Mouse (Mus musculus): ENCODE measurements around the gene Rabggta.

Gene Rabggta

DNA sequence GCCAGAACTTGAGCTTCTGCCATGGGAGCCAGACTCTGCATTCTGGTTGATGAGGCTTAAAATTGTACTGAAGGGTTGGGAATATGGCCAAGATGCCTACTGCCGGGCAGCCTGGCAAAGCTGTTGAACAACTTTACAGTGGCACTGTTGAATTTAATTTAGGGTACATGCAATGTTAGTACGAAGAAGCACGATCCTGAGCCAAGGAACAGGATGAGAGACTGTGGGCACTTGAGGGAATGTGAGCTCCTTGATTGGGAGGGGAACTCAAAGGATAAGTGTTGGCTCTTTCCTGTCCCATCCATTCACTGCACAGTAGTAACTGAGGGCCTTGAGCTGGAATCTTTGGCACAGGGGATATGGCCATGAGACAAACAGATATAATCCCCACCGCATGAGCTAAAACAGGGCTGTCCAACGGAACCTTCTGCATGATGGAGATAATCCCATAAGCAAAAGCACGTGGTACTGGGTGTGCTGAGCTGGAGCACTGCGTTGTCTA, 8.5 kb upstream of the Rabggta start:
- DNase-seq: no peak

GRCm38 (mm10) chr14:55730116-55730515, 8.1 kb upstream of the Rabggta start:
- DNase-seq: no peak

DNA sequence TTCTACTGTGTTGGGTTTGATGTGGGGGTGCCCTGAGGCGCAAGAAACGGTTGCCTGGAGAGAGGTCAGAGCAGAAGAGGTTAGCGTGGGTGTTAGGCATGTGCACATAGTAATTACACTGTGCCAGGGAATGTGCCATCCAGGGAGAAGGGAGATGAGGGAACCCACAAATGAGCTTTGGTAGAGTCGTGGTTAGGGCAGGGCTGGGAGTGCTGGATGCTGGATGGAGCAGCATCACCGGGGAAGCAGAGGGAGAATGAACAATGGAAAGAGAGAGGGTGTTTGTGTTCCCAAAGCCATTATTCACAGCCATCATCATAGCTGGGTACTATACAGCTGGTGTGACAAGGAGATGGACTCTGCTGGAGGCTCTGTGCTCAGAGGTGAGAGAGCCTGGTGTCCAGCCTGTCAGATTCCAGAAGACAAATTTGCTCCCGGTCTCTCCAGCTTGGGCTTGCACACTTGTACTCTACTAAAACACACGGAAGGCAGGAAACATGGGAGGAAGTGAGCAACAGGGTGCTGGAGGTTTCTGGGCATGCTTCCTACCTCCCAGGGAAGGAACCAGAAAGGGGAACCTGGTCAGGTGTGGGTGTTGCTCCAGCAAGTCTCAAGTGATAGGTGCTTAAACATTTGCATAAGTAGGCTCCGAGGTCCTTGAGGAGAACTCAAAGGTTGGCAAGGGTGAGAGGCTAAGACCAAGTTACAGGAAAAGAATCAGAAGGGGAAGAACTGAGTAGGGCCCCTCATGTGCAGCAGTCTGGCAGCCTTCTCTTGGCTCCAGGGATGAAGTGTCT, 6.0 kb upstream of the Rabggta start:
- DNase-seq: no peak

- no peak for DNase-seq
Measured at GRCm38 (mm10) chr14:55726261-55726660, 4.2 kb upstream of the Rabggta start.

DNA sequence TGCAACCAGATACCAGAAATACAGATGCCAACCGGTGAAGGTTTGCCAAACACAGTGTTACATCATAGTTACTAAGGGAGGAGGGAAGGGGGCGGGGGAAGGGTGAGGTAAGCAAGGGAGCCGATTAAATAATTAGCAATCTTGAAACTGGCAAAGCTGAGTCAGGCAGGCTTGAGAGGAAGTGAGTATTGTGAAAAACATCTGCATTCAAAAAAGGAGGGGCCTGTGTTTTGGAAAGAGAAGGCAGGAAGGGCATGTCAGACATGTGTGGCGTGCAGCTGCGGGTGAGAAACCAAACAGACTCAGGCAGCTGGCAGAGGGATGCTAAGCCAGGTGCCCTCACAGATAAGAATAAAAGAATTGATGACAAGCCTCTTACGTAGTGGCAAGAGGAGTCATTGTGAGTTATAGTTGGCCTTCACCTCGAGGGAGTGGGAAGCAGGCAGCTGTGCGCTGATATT, 2.4 kb upstream of the Rabggta start:
- no peak for DNase-seq

- no peak for DNase-seq
Measured at GRCm38 (mm10) chr14:55723433-55723832, 1.4 kb upstream of the Rabggta start.

DNA sequence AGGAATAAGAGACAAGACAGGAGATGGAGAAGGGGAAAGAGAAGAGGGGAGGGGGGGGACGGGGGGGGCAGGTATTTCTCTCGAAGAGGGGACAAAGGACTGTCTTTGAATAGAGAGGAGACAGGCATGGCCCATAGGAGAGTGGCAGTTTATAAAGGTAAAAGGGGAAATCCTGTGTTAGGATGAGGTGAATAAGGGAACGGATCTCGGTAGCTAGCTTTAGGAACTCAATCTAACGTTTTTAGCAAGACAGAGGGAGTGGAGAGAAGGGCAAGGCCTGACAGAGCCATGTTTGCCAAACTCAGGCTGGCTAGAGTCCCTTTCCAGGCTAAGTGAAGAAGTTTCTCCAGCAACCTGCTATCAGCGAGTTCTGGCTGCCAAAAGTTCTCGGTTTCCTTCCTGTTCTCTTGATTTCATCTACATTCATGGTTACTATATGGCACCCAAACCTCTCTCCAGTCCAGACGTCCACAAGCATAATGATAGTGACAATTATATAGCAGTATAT, 429 bp upstream of the Rabggta start:
- DNase-seq: no peak

- no peak for DNase-seq
Measured at GRCm38 (mm10) chr14:55721076-55721475, 987 bp downstream of the Rabggta start.

DNA sequence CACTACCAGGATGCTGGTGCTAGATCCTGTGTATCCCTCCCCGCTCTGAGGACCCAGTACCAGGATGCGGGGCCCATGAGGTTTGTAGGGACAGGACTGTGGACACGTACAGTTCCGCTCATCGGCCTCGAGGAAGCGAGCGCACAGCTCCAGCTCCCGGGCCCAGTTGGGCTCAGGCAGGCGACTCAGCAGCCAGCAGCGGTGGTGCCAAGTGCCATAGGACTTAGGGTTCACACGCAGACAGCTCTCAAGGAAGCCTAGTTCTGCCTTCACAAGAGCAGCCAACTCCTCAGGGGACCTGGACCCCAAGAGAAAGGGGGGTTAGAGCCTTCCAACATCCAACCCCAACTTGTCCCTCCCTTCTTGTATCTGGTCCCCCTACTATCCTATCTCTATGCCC, 1.4 kb downstream of the Rabggta start:
- DNase-seq: no peak

DNA sequence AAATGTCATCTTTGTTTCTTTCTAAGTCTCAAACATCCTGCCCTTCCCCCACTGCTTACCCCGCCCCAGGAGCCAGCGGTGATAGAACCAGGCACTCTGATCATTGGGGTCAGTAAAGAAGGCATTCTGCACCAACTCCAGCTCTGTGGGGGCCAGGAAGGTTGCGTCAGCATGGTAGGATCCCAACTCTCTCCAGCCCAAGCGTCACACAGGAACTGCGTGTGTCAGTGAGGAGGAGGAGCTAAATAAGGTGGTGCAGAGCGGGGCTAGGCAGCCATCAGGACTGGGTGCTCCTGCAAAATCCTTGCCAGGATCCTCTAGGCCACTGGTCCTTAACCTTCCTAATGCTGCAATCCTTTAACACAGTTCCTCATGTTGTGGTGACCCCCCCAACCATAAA, 2.3 kb downstream of the Rabggta start:
- DNase-seq: no peak

- no peak for DNase-seq
Measured at GRCm38 (mm10) chr14:55716884-55717283, 5.2 kb downstream of the Rabggta start.

DNA sequence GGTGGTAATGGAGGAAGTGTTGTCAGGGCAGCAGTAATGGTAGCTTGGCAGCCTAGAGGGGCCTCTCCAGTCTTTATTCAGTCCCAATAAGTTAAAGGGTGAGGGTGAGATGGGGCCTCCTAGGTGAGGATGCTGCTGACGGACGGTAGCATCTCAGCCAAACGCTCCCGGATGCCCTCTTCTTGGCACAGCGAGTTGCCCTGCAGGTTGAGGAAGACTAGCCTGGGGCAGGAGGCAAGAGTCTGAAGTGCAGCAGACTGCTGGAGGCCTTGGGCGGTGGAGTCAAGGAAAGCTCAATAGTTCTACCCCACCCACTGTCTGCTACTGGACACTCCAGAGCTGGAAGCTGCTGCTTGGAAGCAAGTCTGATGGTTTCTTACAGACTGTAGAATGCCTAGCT, 5.8 kb downstream of the Rabggta start:
- no peak for DNase-seq

GRCm38 (mm10) chr14:55714893-55715292, 7.2 kb downstream of the Rabggta start:
- no peak for DNase-seq

- DNase-seq: no peak
Measured at GRCm38 (mm10) chr14:55713729-55714122, 8.3 kb downstream of the Rabggta start, which contains the start of gene Tgm1. TSS of gene Tgm1 (minus strand) at chr14:55713926.

GRCm38 (mm10) chr14:55713007-55713728, 8.9 kb downstream of the Rabggta start:
- no peak for DNase-seq

GRCm38 (mm10) chr14:55711786-55712185, 10.3 kb downstream of the Rabggta start:
- DNase-seq: no peak

- DNase-seq: no peak
Measured at GRCm38 (mm10) chr14:55709509-55709908, 12.6 kb downstream of the Rabggta start.

- no peak for DNase-seq
Measured at GRCm38 (mm10) chr14:55707397-55707796, 14.7 kb downstream of the Rabggta start.

GRCm38 (mm10) chr14:55706051-55706600, 15.9 kb downstream of the Rabggta start:
- DNase-seq: no peak

DNA sequence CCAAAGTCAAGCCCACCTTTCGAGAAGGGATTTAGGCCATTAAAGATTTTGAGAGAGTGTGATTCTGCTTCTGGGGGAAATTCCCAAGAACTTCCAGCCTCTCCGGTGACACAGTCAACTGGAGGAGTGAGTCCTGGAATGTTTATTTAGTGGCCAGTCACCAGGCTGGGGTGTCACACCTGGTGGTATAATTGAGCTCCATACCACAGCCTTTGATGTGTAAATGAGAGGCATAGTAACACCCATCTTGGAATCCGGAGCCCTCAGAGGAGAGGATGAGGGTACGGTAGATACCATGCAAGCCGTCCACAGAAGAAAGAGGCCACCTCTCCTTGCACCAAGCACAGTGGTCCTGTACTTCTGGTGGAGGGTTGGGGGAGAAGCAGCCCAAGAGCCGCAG, 19.3 kb downstream of the Rabggta start:
- DNase-seq: no peak

DNA sequence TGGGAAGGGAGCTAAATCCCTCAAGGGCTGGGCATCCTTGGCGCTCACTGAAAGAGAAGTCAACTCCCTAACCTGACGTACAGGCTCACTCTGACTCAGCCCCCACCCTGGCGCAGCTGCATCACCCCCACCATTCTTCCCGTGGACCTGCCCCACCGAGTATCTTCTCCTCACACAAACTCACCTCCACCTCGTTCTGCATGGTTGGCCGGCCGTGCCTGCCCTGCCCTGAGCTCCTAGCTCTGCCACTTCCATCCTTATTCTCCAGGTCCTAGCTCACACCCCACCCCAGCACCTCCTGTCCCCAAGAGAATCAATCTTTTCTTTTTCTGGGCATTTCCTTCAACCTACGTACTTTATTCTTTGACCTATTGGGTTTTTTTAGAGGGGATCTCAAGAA, 20.9 kb downstream of the Rabggta start:
- no peak for DNase-seq

GRCm38 (mm10) chr14:55697226-55697625, 24.8 kb downstream of the Rabggta start:
- no peak for DNase-seq

DNA sequence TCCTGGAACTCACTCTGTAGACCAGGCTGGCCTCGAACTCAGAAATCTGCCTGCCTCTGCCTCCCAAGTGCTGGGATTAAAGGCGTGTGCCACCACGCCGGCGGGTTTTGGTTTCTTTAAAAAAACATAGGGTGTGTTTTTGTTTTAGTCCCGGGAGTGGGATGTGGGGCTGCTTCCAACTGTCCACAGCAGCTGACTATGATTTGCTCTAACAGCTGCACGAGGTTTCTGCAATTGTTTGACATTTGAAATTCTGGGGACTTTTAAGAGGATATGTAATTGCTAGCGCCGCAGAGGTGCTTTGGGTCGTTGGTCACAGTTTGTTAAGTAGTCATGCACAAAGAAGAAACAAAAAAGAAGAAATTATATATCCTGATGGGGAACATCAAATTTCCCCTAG, 32.6 kb downstream of the Rabggta start:
- no peak for DNase-seq

DNA sequence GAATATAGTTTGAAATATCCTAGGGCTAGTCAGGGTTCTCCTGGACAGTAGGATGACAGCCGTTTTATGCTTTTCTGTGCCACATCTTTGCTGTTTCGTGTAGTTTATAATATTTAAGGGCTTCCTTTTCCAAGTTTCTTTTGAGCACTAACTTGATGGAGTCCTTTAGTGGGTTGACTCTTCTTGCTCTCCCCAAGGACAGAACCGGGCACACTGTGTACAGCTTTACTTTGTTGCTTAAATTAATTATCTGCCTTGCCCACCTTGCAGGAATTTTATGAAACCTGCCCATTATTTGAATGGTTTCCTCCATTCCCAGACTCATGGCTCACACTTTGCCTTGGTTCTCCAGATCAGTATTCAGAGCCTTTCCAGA, 40.0 kb downstream of the Rabggta start:
- DNase-seq: no peak
